Mouse (Mus musculus) embryonic fibroblast, embryonic 13.5 days (primary cell): Measurements from ENCODE around the gene Specc1. TPM values are rescaled to one million over a fixed set of nuclear protein-coding genes. Genes with fewer than 3 reads are reported as not detected.
"Not testable (repeated sequence)": the region's sequence is repeated elsewhere in the genome, so short reads cannot be mapped to it uniquely, and the experiment has no call there.

Source experiments
- H3K27ac ChIP-seq: 2 replicates; pipeline ENCODE4 v1.5.1; 2012; ENCODE audit warnings: low read length, control low read depth, inconsistent platforms; ENCODE audit not compliant: insufficient read depth
- H3K4me1 ChIP-seq: 2 replicates; pipeline ENCODE4 v1.6.1; 2011; ENCODE audit warnings: low read length; ENCODE audit not compliant: control insufficient read depth, insufficient read depth
- H3K4me3 ChIP-seq: 2 replicates; pipeline ENCODE4 v1.5.1; 2011; ENCODE audit warnings: mild to moderate bottlenecking, control low read depth, low read length; ENCODE audit not compliant: insufficient read depth
- CTCF ChIP-seq: IDR thresholded peaks from 2 replicates; pipeline ENCODE4 v1.5.1; 2011; ENCODE audit warnings: mild to moderate bottlenecking, control low read depth, low read length, moderate library complexity, borderline replicate concordance; ENCODE audit not compliant: insufficient read depth
- POLR2A ChIP-seq: IDR thresholded peaks from 2 replicates; pipeline ENCODE4 v1.6.1; 2011; ENCODE audit warnings: low read depth, mild to moderate bottlenecking, control low read depth, low read length, moderate library complexity
- polyA plus RNA-seq: library from polyadenylated mRNA; stranded (reverse); fragments of >200 nt; gene quantifications from 2 replicates; pipeline ENCODE4 v1.2.4, GENCODE M21; 2011; ENCODE audit warnings: low read depth; ENCODE audit not compliant: missing spikeins, insufficient read length

Specc1 gene
- polyA plus RNA-seq, 1 experiment = 47.3 TPM

GRCm38 (mm10) chr11:61944417-61944816, 12.1 kb upstream of the Specc1 start:
- TF ChIP-seq CTCF = no peak
- TF ChIP-seq POLR2A = no peak

GRCm38 (mm10) chr11:61946608-61947007, 10.0 kb upstream of the Specc1 start:
- no peak overlapping the region for H3K4me3 ChIP-seq
- no peak for TF ChIP-seq POLR2A
- TF ChIP-seq CTCF = no peak
- H3K27ac ChIP-seq = no peak overlapping the region
- no peaks in the 10 kb centered on the region for H3K4me1 ChIP-seq

More at GRCm38 (mm10) chr11:61944417-61944816, 12.1 kb upstream of the Specc1 start:
- Histone ChIP-seq H3K27ac (no peak overlapping the region), H3K4me1 (no peaks in the 10 kb centered on the region), H3K4me3 (no peak overlapping the region)

- Histone ChIP-seq H3K4me1 (peaks cover 2% of the 10 kb centered on the region; the same call in 1 of the 2 replicates), H3K4me3 (no peak overlapping the region), H3K27ac (no peak overlapping the region)
- TF ChIP-seq POLR2A (no peak), CTCF (no peak)
Observed at GRCm38 (mm10) chr11:61949315-61949714, 7.2 kb upstream of the Specc1 start.

- no peak for TF ChIP-seq POLR2A
- TF ChIP-seq CTCF = peak; percentile 93
- Histone ChIP-seq H3K27ac (no peak overlapping the region), H3K4me3 (no peak overlapping the region), H3K4me1 (peaks cover 6% of the 10 kb centered on the region)
Observed at GRCm38 (mm10) chr11:61950632-61951031, 5.9 kb upstream of the Specc1 start.

GRCm38 (mm10) chr11:61955136-61955535, 1.4 kb upstream of the Specc1 start:
- Histone ChIP-seq H3K4me3 (no peak overlapping the region), H3K4me1 (peaks cover 6% of the 10 kb centered on the region)
- no peak for TF ChIP-seq CTCF
- TF ChIP-seq POLR2A = no peak

GRCm38 (mm10) chr11:61955951-61956350, 612 bp upstream of the Specc1 start:
- Histone ChIP-seq H3K27ac (no peak overlapping the region), H3K4me3 (no peak overlapping the region), H3K4me1 (peaks cover 6% of the 10 kb centered on the region)
- TF ChIP-seq CTCF = no peak

More at GRCm38 (mm10) chr11:61955136-61955535, 1.4 kb upstream of the Specc1 start:
- peak overlapping the region; percentile 69; the same call in 1 of the 2 replicates for H3K27ac ChIP-seq

GRCm38 (mm10) chr11:61957296-61957813, 792 bp downstream of the Specc1 start:
- Histone ChIP-seq H3K4me1 (peaks cover 6% of the 10 kb centered on the region), H3K27ac (no peak overlapping the region), H3K4me3 (peak overlapping the region; percentile 56)
- TF ChIP-seq POLR2A (no peak), CTCF (no peak)

GRCm38 (mm10) chr11:61958706-61959105, 2.1 kb downstream of the Specc1 start:
- not testable (repeated sequence) for H3K4me1 ChIP-seq, H3K4me3 ChIP-seq, H3K27ac ChIP-seq

- TF ChIP-seq POLR2A (no peak), CTCF (no peak)
- Histone ChIP-seq H3K4me1 (peaks cover 2% of the 10 kb centered on the region), H3K4me3 (no peak overlapping the region), H3K27ac (no peak overlapping the region)
Observed at GRCm38 (mm10) chr11:61960096-61960495, 3.5 kb downstream of the Specc1 start.

GRCm38 (mm10) chr11:61962684-61963083, 6.1 kb downstream of the Specc1 start:
- Histone ChIP-seq H3K4me3 (no peak overlapping the region), H3K4me1 (no peaks in the 10 kb centered on the region), H3K27ac (no peak overlapping the region)
- TF ChIP-seq CTCF = no peak
- no peak for TF ChIP-seq POLR2A

GRCm38 (mm10) chr11:61963193-61963592, 6.6 kb downstream of the Specc1 start:
- TF ChIP-seq CTCF (no peak), POLR2A (no peak)
- Histone ChIP-seq H3K27ac (no peak overlapping the region), H3K4me1 (no peaks in the 10 kb centered on the region), H3K4me3 (no peak overlapping the region)
